13 mouse cellular contexts compared by ENCODE assay signal in genomic region chr13:58469731-58470130, GRCm38 (mm10).
DNase-seq lines count a peak whose midpoint lies in the region; ATAC-seq and TF ChIP-seq lines count a peak whose summit lies in the region.
"Had no signal": no experiment of that assay in that cellular context is flagged by ENCODE, and none has a peak within 500 bp of the region (broad histone marks: within the 10 kb centered on the region; RNA-seq: fewer than 3 reads in every experiment).

No protein-coding gene starts in this region.

- no peak overlapping the region for H3K4me3 ChIP-seq in lung, embryonic 16.5 days (ENCODE audit: low read length)
- H3K4me3 ChIP-seq in lung, adult 2 months (replicated peaks; ENCODE audit: extremely low read depth, low read depth, low read length): no peak overlapping the region
- no peak overlapping the region for H3K4me3 ChIP-seq in embryonic facial prominence, embryonic 11.5 days (ENCODE audit: low read depth, low read length)

- TF ChIP-seq CTCF in lung, adult 2 months (IDR thresholded peaks at IDR 0.05; ENCODE audit: insufficient read depth, low read length): no peak

- peaks cover 21% of the 10 kb centered on the region for H3K27me3 ChIP-seq in lung, embryonic 16.5 days (ENCODE audit: control insufficient read depth, insufficient read depth, low read depth, low read length)
- H3K27me3 ChIP-seq in embryonic facial prominence, embryonic 11.5 days (ENCODE audit: control insufficient read depth, insufficient read depth, low read length): peaks cover 6% of the 10 kb centered on the region

- peak; percentile 43; the same call in 1 of the 2 replicates for ATAC-seq in lung, embryonic 16.5 days (ENCODE audit: low read depth)
- ATAC-seq in embryonic facial prominence, embryonic 11.5 days (replicated peaks; ENCODE audit: insufficient number of reproducible peaks, low FRiP score, low TSS enrichment, low read depth): no peak
- ATAC-seq: hindbrain, postnatal 0 days had no signal

- H3K4me2 ChIP-seq in lung, embryonic 16.5 days (ENCODE audit: low read depth, low read length): no peak overlapping the region
- no peak overlapping the region for H3K4me2 ChIP-seq in embryonic facial prominence, embryonic 11.5 days (ENCODE audit: low read depth, low read length)

- H3K4me1 ChIP-seq in lung, embryonic 16.5 days (replicated peaks; ENCODE audit: control insufficient read depth, insufficient read depth, low read length): no peaks in the 10 kb centered on the region; the same call in 1 of the 2 replicates
- no peaks in the 10 kb centered on the region for H3K4me1 ChIP-seq in lung, adult 2 months (ENCODE audit: control insufficient read depth, insufficient read depth, low read length)
- no peaks in the 10 kb centered on the region for H3K4me1 ChIP-seq in embryonic facial prominence, embryonic 11.5 days (ENCODE audit: control insufficient read depth, insufficient read depth, low read length)

- no peak for TF ChIP-seq POLR2A in lung, adult 2 months (IDR thresholded peaks at IDR 0.05; ENCODE audit: borderline replicate concordance, extremely low read depth, low read depth, low read length)

- WGBS in lung, embryonic 16.5 days: 23% methylated on average over 6 of the region's 6 CpGs
- 43% methylated on average over 6 of the region's 6 CpGs for WGBS in lung, adult 2 months
- 6% methylated on average over 6 of the region's 6 CpGs for WGBS in embryonic facial prominence, embryonic 11.5 days

- no peaks in the 10 kb centered on the region for H3K9me3 ChIP-seq in lung, embryonic 16.5 days (ENCODE audit: control insufficient read depth, low read length)
- no peaks in the 10 kb centered on the region for H3K9me3 ChIP-seq in embryonic facial prominence, embryonic 11.5 days (replicated peaks; ENCODE audit: control insufficient read depth, low read length)

- no peaks in the 10 kb centered on the region for H3K36me3 ChIP-seq in lung, embryonic 16.5 days (ENCODE audit: control insufficient read depth, insufficient read depth, low read length)
- H3K36me3 ChIP-seq in embryonic facial prominence, embryonic 11.5 days (replicated peaks; ENCODE audit: control insufficient read depth, insufficient read depth, low read depth, low read length): no peaks in the 10 kb centered on the region

- no peak overlapping the region for H3K27ac ChIP-seq in lung, embryonic 16.5 days (ENCODE audit: low read length)
- no peak overlapping the region for H3K27ac ChIP-seq in embryonic facial prominence, embryonic 11.5 days (replicated peaks; ENCODE audit: low read depth, low read length)
- H3K27ac ChIP-seq: hindbrain, postnatal 0 days; liver, embryonic 14.5 days; stomach, postnatal 0 days had no signal

- DNase-seq in gastrocnemius, adult 18-20 months (ENCODE audit: low spot score): peak; percentile 15
- DNase-seq in gastrocnemius, postnatal 10 days: no peak
- DNase-seq in lung, adult 2 months: no peak
- DNase-seq in embryonic facial prominence, embryonic 11.5 days (ENCODE audit: low spot score): peak; percentile 42
- DNase-seq in retina, embryonic 14.5 days (ENCODE audit: low spot score): peak; percentile 61
- no peak for DNase-seq in thymus, postnatal 4 days
- DNase-seq in left cerebral cortex, adult 9 months (ENCODE audit: low spot score in 2 of 2): no peak
- DNase-seq: cerebellum, adult 18-20 months; right cerebral cortex, postnatal 25 days had no signal

- H3K9ac ChIP-seq in lung, embryonic 16.5 days (ENCODE audit: low read length): no peak overlapping the region
- no peak overlapping the region for H3K9ac ChIP-seq in embryonic facial prominence, embryonic 11.5 days (replicated peaks; ENCODE audit: low read length)
- H3K9ac ChIP-seq: liver, embryonic 14.5 days had no signal

Comparison
In these comparisons a context has a peak if more than half of its experiments do, and no peak if none do; other contexts are left out.
1. DNase-seq: peak in gastrocnemius, adult 18-20 months (single experiment), embryonic facial prominence, embryonic 11.5 days (single experiment) and retina, embryonic 14.5 days (single experiment); none in gastrocnemius, postnatal 10 days (single experiment), lung, adult 2 months (single experiment), thymus, postnatal 4 days (single experiment) and left cerebral cortex, adult 9 months (0 of 2).